26 mouse cellular contexts compared by ENCODE assay signal in genomic region chr10:88314841-88315240, GRCm38 (mm10).
DNase-seq lines count a peak whose midpoint lies in the region; ATAC-seq and TF ChIP-seq lines count a peak whose summit lies in the region.
"Had no signal": no experiment of that assay in that cellular context is flagged by ENCODE, and none has a peak within 500 bp of the region (broad histone marks: within the 10 kb centered on the region; RNA-seq: fewer than 3 reads in every experiment).

No protein-coding gene starts in this region.

- H3K36me3 ChIP-seq in heart, embryonic 10.5 days = no peaks in the 10 kb centered on the region
- H3K36me3 ChIP-seq in kidney, embryonic 15.5 days = no peaks in the 10 kb centered on the region
- no peaks in the 10 kb centered on the region for H3K36me3 ChIP-seq in limb, embryonic 14.5 days (ENCODE audit: control insufficient read depth, insufficient read depth, low read length)
- no peaks in the 10 kb centered on the region for H3K36me3 ChIP-seq in limb, embryonic 10.5 days
- H3K36me3 ChIP-seq: forebrain, embryonic 10.5 days; G1E; heart, embryonic 12.5 days; heart, embryonic 15.5 days; hindbrain, embryonic 10.5 days; hindbrain, embryonic 13.5 days had no signal

- H3K27me3 ChIP-seq in heart, embryonic 10.5 days (ENCODE audit: insufficient read depth, poor library complexity, severe bottlenecking) = no peaks in the 10 kb centered on the region
- no peaks in the 10 kb centered on the region for H3K27me3 ChIP-seq in kidney, embryonic 15.5 days
- no peaks in the 10 kb centered on the region for H3K27me3 ChIP-seq in limb, embryonic 14.5 days (ENCODE audit: control insufficient read depth, insufficient read depth, low read length)
- no peaks in the 10 kb centered on the region for H3K27me3 ChIP-seq in limb, embryonic 10.5 days (ENCODE audit: low read depth, poor library complexity, severe bottlenecking)
- H3K27me3 ChIP-seq: CH12.LX; forebrain, embryonic 13.5 days; heart, embryonic 12.5 days; heart, embryonic 15.5 days; hindbrain, embryonic 13.5 days; Patski had no signal

- no peak overlapping the region for H3K27ac ChIP-seq in heart, embryonic 10.5 days
- H3K27ac ChIP-seq in kidney, embryonic 15.5 days = no peak overlapping the region
- no peak overlapping the region for H3K27ac ChIP-seq in limb, embryonic 14.5 days (replicated peaks; ENCODE audit: low read depth, low read length)
- no peak overlapping the region for H3K27ac ChIP-seq in limb, embryonic 10.5 days
- H3K27ac ChIP-seq: forebrain, embryonic 10.5 days; forebrain, embryonic 13.5 days; heart, embryonic 15.5 days; hindbrain, embryonic 10.5 days; hindbrain, embryonic 13.5 days had no signal

- 83% methylated on average over 5 of the region's 5 CpGs for WGBS in heart, embryonic 10.5 days
- WGBS in kidney, embryonic 15.5 days = 78% methylated on average over 5 of the region's 5 CpGs
- WGBS in limb, embryonic 14.5 days = 73% methylated on average over 5 of the region's 5 CpGs
- WGBS in limb, embryonic 10.5 days = 91% methylated on average over 5 of the region's 5 CpGs

- H3K4me3 ChIP-seq in heart, embryonic 10.5 days = no peak overlapping the region
- H3K4me3 ChIP-seq in kidney, embryonic 15.5 days (replicated peaks) = no peak overlapping the region
- H3K4me3 ChIP-seq in limb, embryonic 14.5 days (replicated peaks; ENCODE audit: low read length) = no peak overlapping the region
- H3K4me3 ChIP-seq in limb, embryonic 10.5 days = no peak overlapping the region
- H3K4me3 ChIP-seq: forebrain, embryonic 10.5 days; forebrain, embryonic 13.5 days; heart, embryonic 12.5 days; heart, embryonic 15.5 days; hindbrain, embryonic 10.5 days; hindbrain, embryonic 13.5 days had no signal

- no peak for ATAC-seq in kidney, embryonic 15.5 days (replicated peaks; ENCODE audit: low FRiP score)
- no peak for ATAC-seq in limb, embryonic 14.5 days (ENCODE audit: low FRiP score, low read depth)
- ATAC-seq: forebrain, embryonic 13.5 days; forebrain, embryonic 16.5 days; hindbrain, embryonic 16.5 days; Patski had no signal

- H3K4me1 ChIP-seq in heart, embryonic 10.5 days = no peaks in the 10 kb centered on the region
- no peaks in the 10 kb centered on the region for H3K4me1 ChIP-seq in kidney, embryonic 15.5 days
- H3K4me1 ChIP-seq in limb, embryonic 14.5 days (ENCODE audit: control insufficient read depth, insufficient read depth, low read length) = no peaks in the 10 kb centered on the region
- peaks cover under 1% of the 10 kb centered on the region; the same call in 1 of the 2 replicates for H3K4me1 ChIP-seq in limb, embryonic 10.5 days
- H3K4me1 ChIP-seq: forebrain, embryonic 10.5 days; forebrain, embryonic 13.5 days; heart, embryonic 12.5 days; heart, embryonic 15.5 days; hindbrain, embryonic 10.5 days; hindbrain, embryonic 13.5 days had no signal

- H3K9me3 ChIP-seq in heart, embryonic 10.5 days = no peaks in the 10 kb centered on the region
- no peaks in the 10 kb centered on the region for H3K9me3 ChIP-seq in kidney, embryonic 15.5 days (replicated peaks)
- no peaks in the 10 kb centered on the region for H3K9me3 ChIP-seq in limb, embryonic 14.5 days (ENCODE audit: control insufficient read depth, low read length)
- H3K9me3 ChIP-seq in limb, embryonic 10.5 days (replicated peaks) = no peaks in the 10 kb centered on the region
- H3K9me3 ChIP-seq: forebrain, embryonic 10.5 days; forebrain, embryonic 13.5 days; G1E; heart, embryonic 12.5 days; heart, embryonic 15.5 days; hindbrain, embryonic 10.5 days; hindbrain, embryonic 13.5 days had no signal

- H3K9ac ChIP-seq in kidney, embryonic 15.5 days = no peak overlapping the region
- H3K9ac ChIP-seq in limb, embryonic 14.5 days (ENCODE audit: low read depth, low read length, severe bottlenecking) = no peak overlapping the region
- H3K9ac ChIP-seq: forebrain, embryonic 13.5 days; heart, embryonic 12.5 days; heart, embryonic 15.5 days; hindbrain, embryonic 13.5 days had no signal

- no peak for TF ChIP-seq POLR2A in limb, embryonic 14.5 days (IDR thresholded peaks at IDR 0.05; ENCODE audit: borderline replicate concordance, extremely low read depth, insufficient read depth, insufficient read length)

- DNase-seq in heart, adult 11 months = peak; percentile 77
- no peak for DNase-seq in heart, embryonic 10.5 days (ENCODE audit: low spot score)
- peak; percentile 48 to 60 for DNase-seq in kidney, adult 8-10 months
- DNase-seq in limb, embryonic 14.5 days (ENCODE audit: low spot score) = peak; percentile 21
- DNase-seq in limb, embryonic 10.5 days (ENCODE audit: low spot score) = no peak
- DNase-seq in heart, adult 18-20 months = no peak
- DNase-seq: adrenal gland, postnatal 10 days; adrenal gland, postnatal 36 days; B cell, adult 2 months; cerebellum, adult 18-20 months; cerebellum, adult 9-10 months; cerebellum, postnatal 14 days; heart, postnatal 10 days; heart, postnatal 36 days had no signal

- H3K4me2 ChIP-seq in kidney, embryonic 15.5 days = no peak overlapping the region
- no peak overlapping the region for H3K4me2 ChIP-seq in limb, embryonic 14.5 days (replicated peaks; ENCODE audit: low read depth, low read length, severe bottlenecking)
- H3K4me2 ChIP-seq: forebrain, embryonic 13.5 days; heart, embryonic 12.5 days; heart, embryonic 15.5 days; hindbrain, embryonic 13.5 days had no signal

Comparison
In these comparisons a context has a peak if more than half of its experiments do, and no peak if none do; other contexts are left out.
1. DNase-seq: peak in heart, adult 11 months (single experiment), kidney, adult 8-10 months (2 of 2) and limb, embryonic 14.5 days (single experiment); none in heart, embryonic 10.5 days (single experiment), limb, embryonic 10.5 days (single experiment) and heart, adult 18-20 months (0 of 2).